Mouse (Mus musculus): ENCODE data around the gene Creb5.

- peak; percentile 30; the same call in 1 of the 2 replicates for TF ChIP-seq CTCF (IDR thresholded peaks at IDR 0.05; ENCODE audit: borderline replicate concordance, insufficient read depth, low read length)
- TF ChIP-seq POLR2A (IDR thresholded peaks at IDR 0.05; ENCODE audit: low read depth, low read length): no peak
These were observed 203.8 kb downstream of the Creb5 start for GRCm38 (mm10) chr6:53490917-53491316.
